In genomic region chr8:108915425-108915824, GRCm38 (mm10) we compare ENCODE assay signal across 9 mouse cellular contexts.
DNase-seq lines count a peak whose midpoint lies in the region; ATAC-seq and TF ChIP-seq lines count a peak whose summit lies in the region.
"Had no signal": no experiment of that assay in that cellular context is flagged by ENCODE, and none has a peak within 500 bp of the region (broad histone marks: within the 10 kb centered on the region; RNA-seq: fewer than 3 reads in every experiment).

No protein-coding gene starts in this region.

- peak; percentile 61 for DNase-seq in lung, postnatal 0 days (ENCODE audit: low spot score)
- no peak for DNase-seq in lung, postnatal 25 days (ENCODE audit: low spot score)
- peak; percentile 82 for DNase-seq in kidney, postnatal 0 days (ENCODE audit: low spot score)
- DNase-seq in cerebellum, postnatal 36 days, result no peak
- DNase-seq in cerebellum, adult 11 months, result no peak
- DNase-seq: heart, postnatal 4 days had no signal

- H3K36me3 ChIP-seq in lung, postnatal 0 days (ENCODE audit: insufficient read depth, low read length), result no peaks in the 10 kb centered on the region
- no peaks in the 10 kb centered on the region for H3K36me3 ChIP-seq in embryonic facial prominence, embryonic 15.5 days
- H3K36me3 ChIP-seq in kidney, postnatal 0 days (ENCODE audit: insufficient read depth, low read length), result no peaks in the 10 kb centered on the region
- no peaks in the 10 kb centered on the region for H3K36me3 ChIP-seq in small intestine, adult 2 months (ENCODE audit: control insufficient read depth, insufficient read depth, low read length)

- WGBS in lung, postnatal 0 days, result 10% methylated on average over 6 of the region's 6 CpGs
- 54% methylated on average over 6 of the region's 6 CpGs for WGBS in embryonic facial prominence, embryonic 15.5 days
- 25% methylated on average over 6 of the region's 6 CpGs for WGBS in kidney, postnatal 0 days
- 27% methylated on average over 6 of the region's 6 CpGs for WGBS in small intestine, adult 2 months

- TF ChIP-seq POLR2A in small intestine, adult 2 months (IDR thresholded peaks at IDR 0.05; ENCODE audit: low read depth, low read length), result no peak

- no peaks in the 10 kb centered on the region for H3K27me3 ChIP-seq in lung, postnatal 0 days (replicated peaks; ENCODE audit: insufficient read depth, low read length)
- no peaks in the 10 kb centered on the region for H3K27me3 ChIP-seq in embryonic facial prominence, embryonic 15.5 days
- H3K27me3 ChIP-seq in kidney, postnatal 0 days (ENCODE audit: insufficient read depth, low read length), result no peaks in the 10 kb centered on the region
- H3K27me3 ChIP-seq in small intestine, adult 2 months (ENCODE audit: control insufficient read depth, insufficient read depth, low read length), result no peaks in the 10 kb centered on the region

- peaks cover 5% of the 10 kb centered on the region; the same call in 1 of the 2 replicates for H3K4me1 ChIP-seq in lung, postnatal 0 days (ENCODE audit: insufficient read depth, low read depth, low read length)
- peaks cover 13% of the 10 kb centered on the region for H3K4me1 ChIP-seq in embryonic facial prominence, embryonic 15.5 days
- H3K4me1 ChIP-seq in kidney, postnatal 0 days (replicated peaks; ENCODE audit: insufficient read depth, low read length), result peaks cover 4% of the 10 kb centered on the region; the same call in 1 of the 2 replicates
- H3K4me1 ChIP-seq in small intestine, adult 2 months (ENCODE audit: control insufficient read depth, insufficient read depth, insufficient read length, low read length), result peaks cover 8% of the 10 kb centered on the region

- no peak for TF ChIP-seq CTCF in lung, postnatal 0 days (IDR thresholded peaks at IDR 0.05)
- TF ChIP-seq CTCF in kidney, postnatal 0 days (IDR thresholded peaks at IDR 0.05; ENCODE audit: low read depth), result no peak
- no peak for TF ChIP-seq CTCF in small intestine, adult 2 months (IDR thresholded peaks at IDR 0.05; ENCODE audit: extremely low read depth, insufficient read length, insufficient replicate concordance, low read depth, low read length)

- H3K9ac ChIP-seq in lung, postnatal 0 days (replicated peaks; ENCODE audit: low read depth), result no peak overlapping the region
- H3K9ac ChIP-seq in embryonic facial prominence, embryonic 15.5 days, result no peak overlapping the region
- no peak overlapping the region for H3K9ac ChIP-seq in kidney, postnatal 0 days (ENCODE audit: low read depth, low read length)

- TF ChIP-seq EP300 in lung, postnatal 0 days (IDR thresholded peaks at IDR 0.05), result no peak

- H3K9me3 ChIP-seq in lung, postnatal 0 days (ENCODE audit: low read length), result no peaks in the 10 kb centered on the region
- no peaks in the 10 kb centered on the region for H3K9me3 ChIP-seq in embryonic facial prominence, embryonic 15.5 days (replicated peaks)
- H3K9me3 ChIP-seq in kidney, postnatal 0 days (replicated peaks; ENCODE audit: low read length), result no peaks in the 10 kb centered on the region

- H3K4me3 ChIP-seq in lung, postnatal 0 days (ENCODE audit: low read depth, low read length), result no peak overlapping the region
- no peak overlapping the region for H3K4me3 ChIP-seq in embryonic facial prominence, embryonic 15.5 days (replicated peaks)
- no peak overlapping the region for H3K4me3 ChIP-seq in kidney, postnatal 0 days (replicated peaks; ENCODE audit: low read depth, low read length)
- H3K4me3 ChIP-seq in small intestine, adult 2 months (ENCODE audit: low read depth, low read length), result no peak overlapping the region

- peak overlapping the region; percentile 77 for H3K27ac ChIP-seq in lung, postnatal 0 days (ENCODE audit: low read length)
- 0 out of 2 replicates have a peak overlapping the region, but pooled peaks have one; percentile 34 for H3K27ac ChIP-seq in embryonic facial prominence, embryonic 15.5 days (replicated peaks)
- peak overlapping the region; percentile 62 for H3K27ac ChIP-seq in kidney, postnatal 0 days
- peak overlapping the region; percentile 21 for H3K27ac ChIP-seq in small intestine, adult 2 months (ENCODE audit: insufficient read depth, low read depth, low read length)
- H3K27ac ChIP-seq: macrophage had no signal

- peak; percentile 70 for ATAC-seq in lung, postnatal 0 days
- no peak for ATAC-seq in embryonic facial prominence, embryonic 15.5 days (ENCODE audit: insufficient number of reproducible peaks, low FRiP score, low TSS enrichment, low read depth)
- no peak for ATAC-seq in kidney, postnatal 0 days (replicated peaks; ENCODE audit: low FRiP score, low read depth)

- H3K4me2 ChIP-seq in lung, postnatal 0 days (replicated peaks; ENCODE audit: low read depth, low read length), result 0 out of 2 replicates have a peak overlapping the region, but pooled peaks have one; percentile 17
- H3K4me2 ChIP-seq in embryonic facial prominence, embryonic 15.5 days (replicated peaks), result no peak overlapping the region
- no peak overlapping the region for H3K4me2 ChIP-seq in kidney, postnatal 0 days (ENCODE audit: low read length)

Comparison
In these comparisons a context has a peak if more than half of its experiments do, and no peak if none do; other contexts are left out.
1. DNase-seq: peak in lung, postnatal 0 days (single experiment) and kidney, postnatal 0 days (single experiment); none in lung, postnatal 25 days (single experiment), cerebellum, postnatal 36 days (0 of 2) and cerebellum, adult 11 months (single experiment).
2. H3K27ac ChIP-seq: peak in every context shown above with its lines; median percentile 77 in lung, postnatal 0 days; 62 in kidney, postnatal 0 days; 34 in embryonic facial prominence, embryonic 15.5 days; 21 in small intestine, adult 2 months.